Mouse (Mus musculus): ENCODE measurements around the gene Gm884.

DNA sequence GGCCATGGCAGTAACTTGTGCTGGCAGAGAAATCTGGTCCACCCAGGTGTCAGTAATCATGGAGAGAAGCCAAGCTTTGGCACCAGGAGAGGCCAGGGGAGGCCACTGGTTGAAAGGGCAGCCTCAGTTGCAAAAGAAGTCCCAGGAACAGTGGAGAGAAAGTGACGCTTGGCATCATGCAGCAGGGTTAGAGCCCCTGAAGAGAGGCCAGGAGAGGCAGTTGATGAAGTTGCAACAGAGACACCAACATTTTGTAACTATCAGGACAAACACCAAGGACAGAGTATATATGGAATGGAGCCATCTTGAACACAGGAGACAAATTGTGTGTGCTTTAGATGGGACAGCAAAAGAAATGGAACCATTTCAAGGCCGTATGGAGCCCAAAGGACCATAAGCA lies 108.8 kb downstream of the Gm884 start:
- no peak for TF ChIP-seq POLR2A (IDR thresholded peaks at IDR 0.05; ENCODE audit: borderline replicate concordance, extremely low read depth, low read depth, low read length)
- no peak for TF ChIP-seq CTCF (IDR thresholded peaks at IDR 0.05; ENCODE audit: insufficient read depth, low read length)

All from lung, adult 2 months (tissue).